Mouse (Mus musculus) MEL (cell line): ENCODE results near the gene Dapk2. TPM values are rescaled to one million over a fixed set of nuclear protein-coding genes. Genes with fewer than 3 reads are reported as not detected.

ENCODE experiments used
- DNase-seq: peaks from one replicate; pipeline ENCODE4 v3.0.0; 2011; ENCODE audit warnings: low read depth, low spot score
- H3K27ac ChIP-seq: 2 replicates; pipeline ENCODE4 v1.5.1; 2012; ENCODE audit warnings: low read depth, mild to moderate bottlenecking, control low read depth, low read length, moderate library complexity; ENCODE audit not compliant: control insufficient read depth
- H3K27me3 ChIP-seq, 2 experiments: fragments of 150-350 bp in 1 of 2; sonication (generic) in 1 of 2; 2 replicates each; pipeline ENCODE4 v1.6.1; 2012; ENCODE audit warnings: low read length in 2 of 2, mild to moderate bottlenecking in 2 of 2, improper control_type of control experiment in 1 of 2, moderate library complexity in 1 of 2; ENCODE audit not compliant: insufficient read depth in 2 of 2, control insufficient read depth in 1 of 2
- H3K36me3 ChIP-seq, 2 experiments: 2 replicates each; pipeline ENCODE4 v1.6.1; 2012 to 2014; ENCODE audit warnings: low read length in 2 of 2, improper control_type of control experiment in 1 of 2, inconsistent platforms in 1 of 2, mild to moderate bottlenecking in 1 of 2; ENCODE audit not compliant: insufficient read depth in 2 of 2, control insufficient read depth in 1 of 2
- H3K4me1 ChIP-seq, 2 experiments: fragments of 150-350 bp in 1 of 2; sonication (generic) in 1 of 2; 2 replicates each; pipeline ENCODE4 v1.6.1; 2012; ENCODE audit warnings: low read length in 2 of 2, improper control_type of control experiment in 1 of 2, mild to moderate bottlenecking in 1 of 2; ENCODE audit not compliant: insufficient read depth in 2 of 2, control insufficient read depth in 1 of 2
- H3K4me3 ChIP-seq, 2 experiments: fragments of 150-350 bp in 1 of 2; sonication (generic) in 1 of 2; 2 replicates each; pipeline ENCODE4 v1.5.1; 2012; ENCODE audit warnings: low read depth in 2 of 2, low read length in 2 of 2, mild to moderate bottlenecking in 2 of 2, moderate library complexity in 2 of 2, control low read depth in 1 of 2, improper control_type of control experiment in 1 of 2; ENCODE audit not compliant: control insufficient read depth in 1 of 2, insufficient read depth in 1 of 2
- H3K79me2 ChIP-seq: 2 replicates; pipeline ENCODE4 v1.6.1; 2012; ENCODE audit warnings: mild to moderate bottlenecking, low read length, moderate library complexity; ENCODE audit not compliant: control insufficient read depth, poor library complexity, insufficient read depth
- H3K9ac ChIP-seq: 2 replicates; pipeline ENCODE4 v1.6.1; 2012; ENCODE audit warnings: low read depth, mild to moderate bottlenecking, control low read depth, low read length, moderate library complexity; ENCODE audit not compliant: control insufficient read depth, poor library complexity, severe bottlenecking
- H3K9me3 ChIP-seq: fragments of 150-350 bp; sonication (generic); replicated peaks from 2 replicates; pipeline ENCODE4 v1.6.1; 2012; ENCODE audit warnings: mild to moderate bottlenecking, low read length, improper control_type of control experiment, moderate library complexity; ENCODE audit not compliant: insufficient read depth
- BHLHE40 ChIP-seq: IDR thresholded peaks from 2 replicates; pipeline ENCODE4 v1.6.1; 2012; ENCODE audit warnings: low read depth, mild to moderate bottlenecking, inconsistent platforms, low read length, improper control_type of control experiment, borderline replicate concordance
- CHD1 ChIP-seq: IDR thresholded peaks from 2 replicates; pipeline ENCODE4 v1.6.1; 2012; ENCODE audit warnings: low read depth, mild to moderate bottlenecking, inconsistent platforms, low read length, improper control_type of control experiment
- CHD2 ChIP-seq: IDR thresholded peaks from 2 replicates; pipeline ENCODE4 v1.6.1; 2011; ENCODE audit warnings: low read length, improper control_type of control experiment
- CTCF ChIP-seq, 3 experiments: IDR thresholded peaks in 2 of 3; conservative IDR thresholded peaks in 1 of 3; 2 replicates each; pipeline ENCODE4 v1.5.1; 2011 to 2012; ENCODE audit warnings: low read length in 3 of 3, low read depth in 2 of 3, mild to moderate bottlenecking in 2 of 3, improper control_type of control experiment in 1 of 3, inconsistent platforms in 1 of 3, mixed read lengths in 1 of 3, moderate library complexity in 1 of 3; ENCODE audit not compliant: control insufficient read depth in 1 of 3, insufficient read depth in 1 of 3, poor library complexity in 1 of 3, severe bottlenecking in 1 of 3
- E2F4 ChIP-seq: IDR thresholded peaks from 2 replicates; pipeline ENCODE4 v1.6.1; 2011; ENCODE audit warnings: low read depth, low read length, improper control_type of control experiment, borderline replicate concordance
- ELF1 ChIP-seq: IDR thresholded peaks from 2 replicates; pipeline ENCODE4 v1.6.1; 2014; ENCODE audit warnings: low read depth, mild to moderate bottlenecking, inconsistent platforms, low read length, improper control_type of control experiment, moderate library complexity
- EP300 ChIP-seq, 2 experiments: IDR thresholded peaks; 2 replicates each; pipeline ENCODE4 v1.6.1; 2011; ENCODE audit warnings: improper control_type of control experiment in 2 of 2, low read length in 2 of 2, low read depth in 1 of 2, mild to moderate bottlenecking in 1 of 2
- ETS1 ChIP-seq: IDR thresholded peaks from 2 replicates; pipeline ENCODE4 v1.6.1; 2012; ENCODE audit warnings: low read depth, mild to moderate bottlenecking, inconsistent platforms, low read length, improper control_type of control experiment, moderate library complexity
- GATA1 ChIP-seq: IDR thresholded peaks from 2 replicates; pipeline ENCODE4 v1.6.1; 2011; ENCODE audit warnings: low read depth, low read length, improper control_type of control experiment
- HCFC1 ChIP-seq: IDR thresholded peaks from 2 replicates; pipeline ENCODE4 v1.6.1; 2012; ENCODE audit warnings: low read depth, mild to moderate bottlenecking, inconsistent platforms, low read length, improper control_type of control experiment, moderate library complexity
- JUND ChIP-seq: IDR thresholded peaks from 2 replicates; pipeline ENCODE4 v1.6.1; 2011; ENCODE audit warnings: low read depth, mild to moderate bottlenecking, improper control_type of control experiment, low read length
- MAFK ChIP-seq: IDR thresholded peaks from 2 replicates; pipeline ENCODE4 v1.6.1; 2011; ENCODE audit warnings: low read depth, mild to moderate bottlenecking, low read length, improper control_type of control experiment, borderline replicate concordance
- MAX ChIP-seq: IDR thresholded peaks from 2 replicates; pipeline ENCODE4 v1.6.1; 2011; ENCODE audit warnings: low read length, improper control_type of control experiment
- MAZ ChIP-seq: IDR thresholded peaks from 2 replicates; pipeline ENCODE4 v1.6.1; 2012; ENCODE audit warnings: low read depth, mild to moderate bottlenecking, inconsistent platforms, low read length, improper control_type of control experiment
- MEF2A ChIP-seq: IDR thresholded peaks from 2 replicates; pipeline ENCODE4 v1.6.1; 2014; ENCODE audit warnings: low read depth, mild to moderate bottlenecking, inconsistent platforms, low read length, improper control_type of control experiment; ENCODE audit not compliant: poor library complexity, insufficient replicate concordance, severe bottlenecking; ENCODE audit errors: extremely low read depth
- MYB ChIP-seq: IDR thresholded peaks from 2 replicates; pipeline ENCODE4 v1.6.1; 2011; ENCODE audit warnings: mild to moderate bottlenecking, low read depth, low read length, improper control_type of control experiment
- MYC ChIP-seq: IDR thresholded peaks from 2 replicates; pipeline ENCODE4 v1.6.1; 2011; ENCODE audit warnings: low read depth, mild to moderate bottlenecking, low read length, improper control_type of control experiment, moderate library complexity
- NRF1 ChIP-seq: IDR thresholded peaks from 2 replicates; pipeline ENCODE4 v1.6.1; 2014; ENCODE audit warnings: low read depth, mild to moderate bottlenecking, inconsistent platforms, low read length, improper control_type of control experiment, moderate library complexity; ENCODE audit not compliant: poor library complexity, insufficient read depth, severe bottlenecking
- POLR2A ChIP-seq, 2 experiments: IDR thresholded peaks; 2 replicates each; pipeline ENCODE4 v1.6.1; 2011 to 2012; ENCODE audit warnings: low read length in 2 of 2, mild to moderate bottlenecking in 2 of 2, control low read depth in 1 of 2, improper control_type of control experiment in 1 of 2, low read depth in 1 of 2, moderate library complexity in 1 of 2; ENCODE audit not compliant: control insufficient read depth in 1 of 2, insufficient read depth in 1 of 2, poor library complexity in 1 of 2
- POLR2AphosphoS2 ChIP-seq: IDR thresholded peaks from 2 replicates; pipeline ENCODE4 v1.6.1; 2011; ENCODE audit warnings: low read length, improper control_type of control experiment
- POLR2AphosphoS5 ChIP-seq: IDR thresholded peaks from 2 replicates; pipeline ENCODE4 v1.6.1; 2012; ENCODE audit warnings: low read depth, borderline replicate concordance, mild to moderate bottlenecking, inconsistent platforms, low read length, moderate library complexity, mixed read lengths
- RAD21 ChIP-seq: IDR thresholded peaks from 2 replicates; pipeline ENCODE4 v1.6.1; 2011; ENCODE audit warnings: mild to moderate bottlenecking, low read depth, low read length, improper control_type of control experiment
- RCOR1 ChIP-seq: IDR thresholded peaks from 2 replicates; pipeline ENCODE4 v1.6.1; 2012; ENCODE audit warnings: low read depth, mild to moderate bottlenecking, inconsistent platforms, low read length, improper control_type of control experiment
- SIN3A ChIP-seq: IDR thresholded peaks from 2 replicates; pipeline ENCODE4 v1.6.1; 2012; ENCODE audit warnings: low read length, improper control_type of control experiment, inconsistent platforms
- SMC3 ChIP-seq: IDR thresholded peaks from 2 replicates; pipeline ENCODE4 v1.6.1; 2011; ENCODE audit warnings: low read depth, low read length, improper control_type of control experiment
- TAL1 ChIP-seq: IDR thresholded peaks from 2 replicates; pipeline ENCODE4 v1.6.1; 2012; ENCODE audit warnings: mild to moderate bottlenecking, inconsistent platforms, low read length, moderate library complexity, mixed read lengths
- TBP ChIP-seq: IDR thresholded peaks from 2 replicates; pipeline ENCODE4 v1.8.0; 2011; ENCODE audit warnings: low read depth, low read length, improper control_type of control experiment
- TCF12 ChIP-seq: IDR thresholded peaks from 2 replicates; pipeline ENCODE4 v1.6.1; 2014; ENCODE audit warnings: low read depth, mild to moderate bottlenecking, inconsistent platforms, low read length, improper control_type of control experiment, moderate library complexity
- UBTF ChIP-seq: IDR thresholded peaks from 2 replicates; pipeline ENCODE4 v1.6.1; 2012; ENCODE audit warnings: low read depth, mild to moderate bottlenecking, inconsistent platforms, low read length, improper control_type of control experiment, moderate library complexity, borderline replicate concordance; ENCODE audit not compliant: insufficient read depth
- USF1 ChIP-seq: IDR thresholded peaks from 2 replicates; pipeline ENCODE4 v1.6.1; 2014; ENCODE audit warnings: low read depth, mild to moderate bottlenecking, inconsistent platforms, low read length, improper control_type of control experiment, moderate library complexity
- USF2 ChIP-seq, 2 experiments: IDR thresholded peaks; 2 replicates each; pipeline ENCODE4 v1.6.1; 2011 to 2012; ENCODE audit warnings: improper control_type of control experiment in 2 of 2, low read length in 2 of 2, borderline replicate concordance in 1 of 2, inconsistent platforms in 1 of 2, low read depth in 1 of 2, mild to moderate bottlenecking in 1 of 2; ENCODE audit not compliant: insufficient read depth in 1 of 2
- ZC3H11A ChIP-seq: IDR thresholded peaks from 2 replicates; pipeline ENCODE4 v1.6.1; 2012; ENCODE audit warnings: low read depth, mild to moderate bottlenecking, inconsistent platforms, low read length, improper control_type of control experiment
- ZKSCAN1 ChIP-seq: IDR thresholded peaks from 2 replicates; pipeline ENCODE4 v1.6.1; 2012; ENCODE audit warnings: low read depth, mild to moderate bottlenecking, inconsistent platforms, low read length, improper control_type of control experiment, moderate library complexity
- ZMIZ1 ChIP-seq: IDR thresholded peaks from 2 replicates; pipeline ENCODE4 v1.6.1; 2012; ENCODE audit warnings: low read depth, mild to moderate bottlenecking, inconsistent platforms, low read length, improper control_type of control experiment, moderate library complexity
- ZNF384 ChIP-seq: IDR thresholded peaks from 2 replicates; pipeline ENCODE4 v1.6.1; 2012; ENCODE audit warnings: low read depth, mild to moderate bottlenecking, inconsistent platforms, low read length, improper control_type of control experiment
- polyA plus RNA-seq, 2 experiments: library from polyadenylated mRNA; stranded (reverse) in 1 of 2; unstranded in 1 of 2; fragments of >175 nt in 1 of 2; fragments of >200 nt in 1 of 2; gene quantifications; 2 replicates each; pipeline versions ENCODE4 v1.2.1 to v1.2.4; 2012; ENCODE audit warnings: low replicate concordance in 2 of 2, low read depth in 1 of 2; ENCODE audit not compliant: insufficient read length in 2 of 2, insufficient read depth in 1 of 2, missing spikeins in 1 of 2
- total RNA-seq: library from RNA; depleted of rRNA; stranded (reverse); fragments of 300-350 nt; gene quantifications from 2 replicates; pipeline ENCODE4 v1.2.3, GENCODE M21; 2012

Gene Dapk2
- total and polyA plus RNA-seq, 3 experiments = 5.8 to 8.3 TPM; not detected in 1

DNA sequence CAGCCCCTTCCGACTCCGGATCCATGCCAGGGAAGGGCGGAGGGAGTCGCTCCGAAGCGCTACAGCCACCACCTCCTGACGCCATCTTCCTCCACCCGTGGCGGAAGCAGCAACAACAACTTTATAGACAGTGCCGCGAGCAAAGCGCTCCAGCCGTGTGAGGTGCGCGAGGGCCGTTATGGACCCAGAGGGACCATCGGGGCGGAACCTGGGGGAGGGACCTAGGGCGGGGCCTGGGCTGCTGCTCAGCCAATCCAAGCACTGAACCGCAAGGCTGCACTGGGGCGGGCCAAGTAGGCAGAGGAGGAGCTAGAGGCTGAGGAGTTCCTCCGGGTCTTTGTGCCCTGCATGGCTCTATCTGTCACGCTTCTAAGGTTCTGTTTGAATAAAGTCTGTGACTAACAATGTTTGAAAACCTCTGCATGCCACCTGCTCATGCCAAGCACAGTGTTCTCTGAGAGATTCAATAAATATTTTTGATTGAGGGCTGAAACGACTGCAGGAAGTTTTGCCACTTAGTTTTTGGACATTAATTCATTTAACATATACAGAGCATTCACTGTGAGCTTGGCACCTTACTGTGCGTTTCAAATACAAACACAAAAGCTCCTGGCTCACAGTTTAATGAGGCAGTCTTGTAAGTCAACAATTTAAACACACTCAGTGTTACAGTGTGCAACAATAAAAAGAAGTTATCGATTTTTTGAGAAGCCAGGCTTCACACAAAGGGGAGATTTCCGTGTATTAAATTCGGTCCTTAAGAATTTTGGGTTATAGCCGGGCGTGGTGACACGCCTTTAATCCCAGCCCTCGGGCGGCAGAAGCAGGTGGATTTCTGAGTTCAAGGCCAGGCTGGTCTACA lies 33.1 kb upstream of the Dapk2 start:
- peaks cover 12 to 34% of the 10 kb centered on the region in 2 experiments for H3K4me1 ChIP-seq
- peak overlapping the region; percentile 77 to 95 for H3K4me3 ChIP-seq
- peaks cover 0 to 41% of the 10 kb centered on the region in 2 experiments; a peak in 2 of 4 replicates for H3K36me3 ChIP-seq
- H3K9me3 ChIP-seq = no peaks in the 10 kb centered on the region
- H3K27ac ChIP-seq = peak overlapping the region; percentile 91
- peaks cover 44% of the 10 kb centered on the region for H3K79me2 ChIP-seq
- H3K9ac ChIP-seq = peak overlapping the region; percentile 93
- DNase-seq = peak; percentile 99
- H3K27me3 ChIP-seq = no peaks in the 10 kb centered on the region
- peak; percentile 65 for TF ChIP-seq MYC
- peak; percentile 91; the same call in 1 of the 2 replicates for TF ChIP-seq MAZ
- no peak for TF ChIP-seq CHD2
- TF ChIP-seq USF2 (IDR thresholded peaks at IDR 0.05; ENCODE audit: borderline replicate concordance in 1 of 2, insufficient read depth in 1 of 2, low read depth in 1 of 2, low read length in 2 of 2) = no peak
- TF ChIP-seq MYB = peak; percentile 77
- TF ChIP-seq POLR2AphosphoS5 = no peak
- no peak for TF ChIP-seq GATA1
- TF ChIP-seq ELF1 = peak; percentile 86
- TF ChIP-seq CTCF (IDR thresholded peaks at IDR 0.05 in 2 of 3, conservative IDR thresholded peaks at IDR 0.05 in 1 of 3; ENCODE audit: control insufficient read depth in 1 of 3, insufficient read depth in 1 of 3, low read depth in 2 of 3, low read length in 3 of 3, poor library complexity in 1 of 3, severe bottlenecking in 1 of 3) = no peak
- no peak for TF ChIP-seq E2F4
- TF ChIP-seq CHD1 = peak; percentile 59; the same call in 1 of the 2 replicates
- no peak for TF ChIP-seq USF1
- no peak for TF ChIP-seq SMC3
- peak; percentile 65; the same call in 1 of the 2 replicates for TF ChIP-seq MAX
- TF ChIP-seq JUND = no peak
- TF ChIP-seq TCF12 = peak; percentile 80
- TF ChIP-seq SIN3A = peak; percentile 90
- peak; percentile 29; the same call in 1 of the 2 replicates for TF ChIP-seq UBTF
- TF ChIP-seq MEF2A = no peak
- TF ChIP-seq POLR2A (IDR thresholded peaks at IDR 0.05; ENCODE audit: control insufficient read depth in 1 of 2, insufficient read depth in 1 of 2, low read depth in 1 of 2, low read length in 2 of 2, poor library complexity in 1 of 2) = peak; percentile 82 to 86
- no peak for TF ChIP-seq TAL1
- TF ChIP-seq ZMIZ1 = peak; percentile 83
- peak; percentile 58 for TF ChIP-seq NRF1
- no peak for TF ChIP-seq ZC3H11A
- no peak for TF ChIP-seq ZKSCAN1
- TF ChIP-seq ETS1 = peak; percentile 74
- TF ChIP-seq RCOR1 = no peak
- TF ChIP-seq EP300 (IDR thresholded peaks at IDR 0.05; ENCODE audit: low read depth in 1 of 2, low read length in 2 of 2) = peak in 1 of 2 experiments; percentile 61; a peak in 3 of 4 replicates
- TF ChIP-seq BHLHE40 = peak; percentile 23; the same call in 1 of the 2 replicates
- peak; percentile 38; the same call in 1 of the 2 replicates for TF ChIP-seq ZNF384
- TF ChIP-seq RAD21 = no peak; the same call in 1 of the 2 replicates
- TF ChIP-seq MAFK = no peak
- peak; percentile 81 for TF ChIP-seq POLR2AphosphoS2
- peak; percentile 95 for TF ChIP-seq HCFC1
- peak; percentile 84 for TF ChIP-seq TBP
